Mouse (Mus musculus) C2C12 (cell line): ENCODE results near the gene Crygs. TPM values are rescaled to one million over a fixed set of nuclear protein-coding genes. Genes with fewer than 3 reads are reported as not detected.
A peak's percentile ranks its signal among the peaks of the same experiment; 100 is the strongest.

Source experiments
- H3K27me3 ChIP-seq: one replicate; pipeline ENCODE4 v1.6.1; 2011; ENCODE audit not compliant: control insufficient read depth, insufficient read depth, insufficient read length
- H3K36me3 ChIP-seq: one replicate; pipeline ENCODE4 v1.6.1; 2011; ENCODE audit not compliant: control insufficient read depth, insufficient read depth
- H3K4me3 ChIP-seq: one replicate; pipeline ENCODE4 v1.5.1; 2011; ENCODE audit warnings: mild to moderate bottlenecking, control low read depth; ENCODE audit not compliant: poor library complexity, insufficient read depth, severe bottlenecking
- H3K79me2 ChIP-seq: one replicate; pipeline ENCODE4 v1.6.1; 2011; ENCODE audit not compliant: control insufficient read depth, insufficient read depth
- H3K79me3 ChIP-seq: one replicate; pipeline ENCODE4 v1.6.1; 2011; ENCODE audit warnings: low read depth, control low read depth
- H3ac ChIP-seq: one replicate; pipeline ENCODE3; 2011; ENCODE audit warnings: low read depth; ENCODE audit not compliant: control insufficient read depth, insufficient read length
- CEBPB ChIP-seq: IDR thresholded peaks from one replicate; pipeline ENCODE4 v1.6.1; 2011; ENCODE audit warnings: low read depth, mild to moderate bottlenecking, control low read depth, moderate library complexity
- CTCF ChIP-seq: IDR thresholded peaks from one replicate; pipeline ENCODE4 v1.5.1; 2011; ENCODE audit not compliant: control insufficient read depth, insufficient read depth, insufficient read length
- FOSL1 ChIP-seq: IDR thresholded peaks from one replicate; pipeline ENCODE4 v1.8.0; 2011; ENCODE audit warnings: mild to moderate bottlenecking, low read length; ENCODE audit not compliant: poor library complexity, insufficient read depth, severe bottlenecking
- MAX ChIP-seq: IDR thresholded peaks from one replicate; pipeline ENCODE4 v1.6.1; 2011; ENCODE audit warnings: mild to moderate bottlenecking, control low read depth
- MYOD1 ChIP-seq: IDR thresholded peaks from one replicate; pipeline ENCODE4 v1.6.1; 2011; ENCODE audit warnings: low read depth; ENCODE audit not compliant: control insufficient read depth, insufficient read length
- MYOG ChIP-seq: IDR thresholded peaks from one replicate; pipeline ENCODE4 v1.6.1; 2011; ENCODE audit not compliant: control insufficient read depth, insufficient read length; ENCODE audit errors: extremely low read depth
- USF1 ChIP-seq: IDR thresholded peaks from one replicate; pipeline ENCODE4 v1.6.1; 2011; ENCODE audit warnings: low read depth, mild to moderate bottlenecking, control low read depth, moderate library complexity
- polyA plus RNA-seq: library from polyadenylated mRNA; unstranded; fragments of >200 nt; fragmentation: generic; extraction: Trizol; gene quantifications from one replicate; pipeline ENCODE4 v1.2.1, GENCODE M21; 2012; ENCODE audit warnings: missing spikeins

Gene Crygs
- polyA plus RNA-seq, 1 experiment = not detected

DNA sequence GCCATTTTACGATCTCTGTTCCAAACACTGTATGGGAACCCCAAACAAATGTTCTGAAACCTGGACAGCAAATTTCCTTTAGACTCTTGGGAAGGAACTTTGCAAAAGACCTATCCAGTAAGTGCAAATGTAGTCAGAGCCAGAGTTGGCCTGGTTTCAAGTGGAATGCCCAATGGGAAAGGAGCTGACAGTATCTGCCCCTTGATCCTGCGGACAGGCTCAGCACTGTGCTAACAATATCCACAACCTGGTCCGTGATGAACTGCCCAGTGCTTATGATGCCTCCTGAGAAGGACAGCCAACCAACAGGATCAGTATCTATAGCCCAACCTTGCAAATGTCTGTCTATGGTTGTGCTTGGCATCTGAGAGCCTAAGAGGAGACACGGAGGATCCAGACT is 34.1 kb upstream of the Crygs start:
- H3K36me3 ChIP-seq = peaks cover 10% of the 10 kb centered on the region
- peaks cover 8% of the 10 kb centered on the region for H3K79me3 ChIP-seq
- peaks cover 33% of the 10 kb centered on the region for H3K79me2 ChIP-seq
- TF ChIP-seq CEBPB (no peak), FOSL1 (no peak), USF1 (no peak), CTCF (no peak), MYOD1 (no peak), MAX (no peak), MYOG (no peak)
- no peak overlapping the region for H3ac ChIP-seq
- no peak overlapping the region for H3K4me3 ChIP-seq
- no peaks in the 10 kb centered on the region for H3K27me3 ChIP-seq

DNA sequence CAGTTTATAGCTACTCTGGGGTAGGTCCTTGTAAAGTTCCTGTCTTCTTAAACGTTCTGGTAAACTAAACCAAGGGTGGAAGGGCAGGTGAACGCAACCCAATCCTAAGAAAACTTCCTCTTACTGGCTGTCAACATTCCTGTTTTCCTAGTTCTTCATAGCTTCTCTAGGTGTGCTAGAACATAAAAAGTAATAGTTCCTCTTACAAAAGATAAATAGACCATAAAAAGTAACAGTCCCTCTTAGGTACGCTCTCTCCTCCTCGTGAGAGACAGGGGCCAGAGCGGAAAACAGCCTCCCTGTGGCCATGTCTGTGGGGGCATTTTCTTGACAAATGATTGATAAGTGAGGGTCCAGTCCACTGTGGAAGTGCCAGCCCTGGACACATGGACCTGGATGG is 33.5 kb upstream of the Crygs start:
- H3ac ChIP-seq = no peak overlapping the region
- TF ChIP-seq CTCF (no peak), CEBPB (no peak), MYOD1 (no peak), MAX (no peak), MYOG (no peak)
- peaks cover 8% of the 10 kb centered on the region for H3K79me3 ChIP-seq
- H3K27me3 ChIP-seq = no peaks in the 10 kb centered on the region
- no peak overlapping the region for H3K4me3 ChIP-seq
- peaks cover 10% of the 10 kb centered on the region for H3K36me3 ChIP-seq
- H3K79me2 ChIP-seq = peaks cover 33% of the 10 kb centered on the region

DNA sequence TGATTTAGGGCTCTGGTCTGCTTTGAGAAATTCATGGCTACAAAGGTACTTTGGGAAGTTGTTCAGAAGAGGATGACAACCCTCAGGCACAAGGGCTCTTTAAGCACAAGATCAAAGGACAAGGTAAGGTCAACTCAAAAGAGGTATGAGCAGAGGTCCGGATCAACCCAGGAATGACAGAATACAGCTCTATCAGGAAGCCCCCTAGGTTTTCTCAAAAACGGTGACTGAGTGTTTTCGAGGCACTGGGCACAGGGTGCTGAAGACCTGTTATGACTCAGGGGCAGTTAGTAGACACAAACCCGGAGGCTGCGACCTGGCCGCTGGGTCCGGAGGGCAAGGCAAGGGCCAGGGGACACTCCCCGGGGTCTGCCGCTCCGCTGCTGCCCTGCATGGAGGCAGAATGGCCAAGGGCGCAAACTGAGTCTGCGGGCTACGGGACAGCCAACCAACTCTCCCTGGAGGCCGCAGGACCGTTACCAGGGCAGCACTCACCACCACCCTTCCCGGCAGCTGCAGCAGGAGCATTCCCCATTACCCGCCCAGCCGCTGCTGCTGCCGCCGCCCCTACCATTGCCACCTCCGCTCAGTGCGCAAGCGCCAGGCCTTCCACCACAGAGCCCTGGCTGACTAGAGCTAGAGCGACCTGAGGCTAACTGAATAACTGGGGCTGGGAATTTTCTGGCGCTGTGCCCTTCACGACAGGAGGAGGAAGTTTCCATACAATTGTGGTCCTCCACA is 32.9 kb upstream of the Crygs start:
- H3K27me3 ChIP-seq = no peaks in the 10 kb centered on the region
- no peak for TF ChIP-seq FOSL1
- TF ChIP-seq MYOD1 = no peak
- TF ChIP-seq CEBPB = no peak
- TF ChIP-seq USF1 = no peak
- H3K79me2 ChIP-seq = peaks cover 33% of the 10 kb centered on the region
- H3ac ChIP-seq = peak overlapping the region; percentile 12
- peaks cover 8% of the 10 kb centered on the region for H3K79me3 ChIP-seq
- H3K36me3 ChIP-seq = peaks cover 10% of the 10 kb centered on the region
- H3K4me3 ChIP-seq = no peak overlapping the region

DNA sequence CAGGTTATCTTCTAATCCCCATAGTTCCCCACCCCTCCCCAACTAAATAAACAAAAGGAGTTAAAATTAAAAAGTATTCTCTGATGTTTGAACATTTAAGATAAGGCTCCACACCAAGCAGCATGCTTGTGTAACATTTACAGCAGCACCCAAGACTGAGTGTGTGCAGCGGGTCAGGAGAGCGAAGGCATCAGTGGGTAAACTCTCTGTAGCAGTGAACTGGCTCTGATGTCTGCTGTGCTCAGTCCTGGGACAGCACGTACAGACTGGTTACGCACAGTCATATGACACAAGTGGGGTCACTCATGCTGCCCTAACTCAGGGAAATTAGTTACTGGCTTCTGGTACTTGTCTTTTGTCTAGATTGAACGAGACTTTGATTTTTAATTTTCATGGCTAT is 31.5 kb upstream of the Crygs start:
- H3ac ChIP-seq = no peak overlapping the region
- H3K27me3 ChIP-seq = no peaks in the 10 kb centered on the region
- peaks cover 11% of the 10 kb centered on the region for H3K36me3 ChIP-seq
- peaks cover 8% of the 10 kb centered on the region for H3K79me3 ChIP-seq
- H3K79me2 ChIP-seq = peaks cover 33% of the 10 kb centered on the region
- no peak overlapping the region for H3K4me3 ChIP-seq
- TF ChIP-seq FOSL1 = no peak
- TF ChIP-seq CTCF = no peak
- TF ChIP-seq MYOG = no peak
- TF ChIP-seq MAX = no peak
- no peak for TF ChIP-seq USF1
- TF ChIP-seq CEBPB = no peak
- TF ChIP-seq MYOD1 = no peak

DNA sequence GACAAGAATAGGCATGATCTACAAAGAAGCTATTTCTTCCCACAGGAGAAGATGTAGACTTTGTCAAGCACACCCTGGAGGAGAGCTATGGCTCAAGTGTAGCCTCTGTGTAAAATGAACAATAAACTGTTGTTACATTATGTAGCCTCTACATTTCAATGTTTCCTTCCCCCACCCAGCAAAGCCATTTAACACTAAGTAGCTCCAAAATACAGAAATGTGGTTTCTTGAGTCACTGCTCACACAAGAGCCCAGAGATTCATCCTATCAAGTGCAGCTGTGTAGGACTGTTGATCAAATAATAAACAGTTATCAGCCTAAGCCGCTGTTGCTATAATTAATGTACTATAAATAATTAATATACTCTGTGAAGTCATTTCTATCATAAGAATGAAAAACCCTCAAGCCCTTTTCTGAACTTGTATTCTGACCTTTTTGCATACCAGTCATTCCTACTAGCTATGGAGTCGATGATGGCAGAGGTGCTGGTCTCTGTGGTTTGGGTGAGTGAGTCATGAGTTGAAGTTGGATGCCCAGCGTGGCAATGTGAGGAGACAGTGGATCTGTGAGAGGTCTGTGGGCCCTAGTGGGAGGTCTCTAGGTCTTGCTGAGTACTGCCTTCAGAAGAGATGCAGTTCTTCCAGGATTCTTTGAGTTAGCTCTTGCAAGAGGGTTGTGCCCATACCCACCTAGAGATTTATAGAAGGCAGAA is 27.9 kb upstream of the Crygs start:
- H3K79me3 ChIP-seq = peaks cover 2% of the 10 kb centered on the region
- H3ac ChIP-seq = no peak overlapping the region
- H3K4me3 ChIP-seq = no peak overlapping the region
- H3K79me2 ChIP-seq = peaks cover 4% of the 10 kb centered on the region
- H3K27me3 ChIP-seq = no peaks in the 10 kb centered on the region
- peaks cover 21% of the 10 kb centered on the region for H3K36me3 ChIP-seq
- TF ChIP-seq CTCF (no peak), MYOG (no peak), FOSL1 (peak; percentile 9)

DNA sequence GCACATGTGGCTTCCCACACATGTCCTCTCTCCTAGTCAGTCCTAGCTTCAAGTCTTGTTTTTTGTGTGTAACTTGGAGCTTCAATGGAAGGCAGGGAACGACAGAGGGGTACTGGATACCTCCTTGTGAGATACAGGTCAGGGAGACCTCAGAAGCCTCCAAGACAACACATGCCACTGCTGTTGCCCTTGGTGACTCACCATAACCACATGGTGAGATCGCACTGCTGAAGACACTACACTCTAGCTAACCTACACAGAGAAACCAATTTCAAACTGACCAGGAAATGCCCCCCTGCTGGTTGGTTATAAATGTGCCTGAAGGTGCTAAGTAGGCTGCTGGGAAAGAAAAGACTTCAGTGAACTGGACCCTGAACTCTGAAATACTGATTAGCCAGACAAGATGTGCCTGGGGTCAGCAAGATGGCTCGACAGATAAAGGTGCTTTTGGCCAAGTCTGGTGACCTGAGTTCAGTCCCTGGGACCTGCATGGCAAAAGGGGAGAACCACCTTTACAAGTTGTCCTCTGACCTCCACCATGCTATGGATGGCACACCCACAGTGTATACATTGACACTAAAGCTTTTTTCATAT is 21.7 kb upstream of the Crygs start:
- Histone ChIP-seq H3K36me3 (peaks cover 24% of the 10 kb centered on the region), H3K4me3 (no peak overlapping the region), H3K79me2 (no peaks in the 10 kb centered on the region), H3ac (no peak overlapping the region), H3K27me3 (no peaks in the 10 kb centered on the region), H3K79me3 (peaks cover 2% of the 10 kb centered on the region)
- no peak for TF ChIP-seq MYOG
- no peak for TF ChIP-seq MAX
- no peak for TF ChIP-seq USF1
- no peak for TF ChIP-seq CTCF
- no peak for TF ChIP-seq CEBPB
- no peak for TF ChIP-seq FOSL1
- no peak for TF ChIP-seq MYOD1
